Mouse (Mus musculus): ENCODE measurements around the gene Nt5c2.

DNA sequence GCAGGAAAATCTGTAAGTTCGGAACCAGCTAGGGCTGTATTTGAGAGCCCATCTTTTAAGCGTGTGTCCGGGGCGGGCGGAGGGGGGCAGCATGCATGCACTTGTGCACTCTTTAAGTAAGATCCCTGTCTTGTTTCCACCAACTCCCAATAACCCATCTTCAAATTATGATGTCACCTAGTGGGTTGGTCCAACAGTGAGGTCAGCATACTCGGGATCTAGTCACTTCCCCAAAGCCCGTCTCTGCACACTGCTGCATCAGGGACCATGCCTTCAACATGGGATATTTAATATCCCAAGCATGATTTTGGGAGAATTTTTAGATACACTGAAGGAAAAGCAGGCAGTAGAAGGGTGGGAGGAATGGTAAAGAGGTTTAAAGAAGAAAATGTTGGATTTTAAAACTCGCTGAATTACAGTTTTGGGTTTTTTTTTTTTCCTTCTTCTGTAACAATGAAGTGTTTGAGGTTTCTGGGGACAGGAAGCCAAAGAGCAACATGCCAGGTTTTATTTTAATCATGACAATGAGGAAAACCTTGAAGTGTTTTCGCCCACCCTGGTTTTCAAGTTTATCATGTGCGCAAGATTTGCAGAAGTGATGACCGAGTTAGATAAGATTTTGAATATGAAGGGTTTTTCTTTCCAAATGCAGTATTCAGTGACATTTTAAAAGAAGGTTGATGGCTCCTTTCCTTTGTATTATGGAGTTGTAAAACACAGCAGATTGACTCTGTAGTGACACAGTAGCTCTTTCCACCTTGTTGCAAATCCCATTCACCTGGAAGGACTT, 177.5 kb downstream of the Nt5c2 start:
- no peak for TF ChIP-seq CTCF (IDR thresholded peaks at IDR 0.05; ENCODE audit: extremely low read depth, insufficient read depth, low read length)
- no peak for TF ChIP-seq POLR2A (IDR thresholded peaks at IDR 0.05; ENCODE audit: extremely low read depth, insufficient read depth, low read length)
